9 mouse cellular contexts compared by ENCODE assay signal in the genomic region with DNA sequence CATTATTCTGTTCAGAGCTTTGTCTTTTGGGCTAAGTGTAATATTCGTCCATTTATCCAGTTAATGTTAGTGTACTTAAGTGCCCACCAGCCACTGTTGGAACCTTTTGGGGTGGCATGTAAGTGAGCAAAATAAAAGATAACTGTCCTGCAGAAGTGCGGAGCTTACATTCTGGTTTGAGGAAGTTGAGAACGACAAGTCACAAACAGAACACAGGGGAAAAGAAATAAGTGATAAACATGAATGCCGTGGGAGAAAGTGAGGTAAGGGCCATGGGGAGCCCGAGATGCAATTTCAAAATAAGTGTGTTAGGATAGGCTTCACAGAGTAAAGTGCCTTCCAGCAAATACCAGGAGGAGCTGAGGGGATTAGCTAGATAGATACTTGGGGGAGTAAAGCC. TPM values are rescaled to one million over a fixed set of nuclear protein-coding genes. Genes with fewer than 3 reads are reported as not detected.
DNase-seq lines count a peak whose midpoint lies in the region; ATAC-seq and TF ChIP-seq lines count a peak whose summit lies in the region.
"Had no signal": no experiment of that assay in that cellular context is flagged by ENCODE, and none has a peak within 500 bp of the region (broad histone marks: within the 10 kb centered on the region; RNA-seq: fewer than 3 reads in every experiment).

No protein-coding gene starts in this region.

- H3K9ac ChIP-seq in heart, embryonic 15.5 days, result no peak overlapping the region
- no peak overlapping the region for H3K9ac ChIP-seq in embryonic facial prominence, embryonic 11.5 days (replicated peaks; ENCODE audit: low read length)
- H3K9ac ChIP-seq in intestine, embryonic 14.5 days (ENCODE audit: low read length), result no peak overlapping the region
- H3K9ac ChIP-seq in midbrain, postnatal 0 days (replicated peaks; ENCODE audit: low read length, poor library complexity, severe bottlenecking), result no peak overlapping the region; the same call in 1 of the 2 replicates

- no peak for TF ChIP-seq CTCF in midbrain, postnatal 0 days (IDR thresholded peaks at IDR 0.05)

- no peak overlapping the region for H3K27ac ChIP-seq in heart, embryonic 15.5 days
- H3K27ac ChIP-seq in embryonic facial prominence, embryonic 11.5 days (replicated peaks; ENCODE audit: low read depth, low read length), result no peak overlapping the region
- no peak overlapping the region for H3K27ac ChIP-seq in intestine, embryonic 14.5 days (ENCODE audit: low read depth)
- no peak overlapping the region for H3K27ac ChIP-seq in midbrain, postnatal 0 days (ENCODE audit: low read depth, low read length)

- H3K4me3 ChIP-seq in heart, embryonic 15.5 days, result peak overlapping the region; percentile 62
- peak overlapping the region; percentile 51; the same call in 1 of the 2 replicates for H3K4me3 ChIP-seq in embryonic facial prominence, embryonic 11.5 days (ENCODE audit: low read depth, low read length)
- H3K4me3 ChIP-seq in intestine, embryonic 14.5 days (ENCODE audit: low read depth, low read length), result peak overlapping the region; percentile 57
- peak overlapping the region; percentile 60 for H3K4me3 ChIP-seq in midbrain, postnatal 0 days (ENCODE audit: low read depth, low read length)

- 52% methylated on average over 5 of the region's 5 CpGs for WGBS in heart, embryonic 15.5 days
- 77% methylated on average over 5 of the region's 5 CpGs for WGBS in embryonic facial prominence, embryonic 11.5 days
- WGBS in intestine, embryonic 14.5 days, result 66% methylated on average over 5 of the region's 5 CpGs
- WGBS in midbrain, postnatal 0 days, result 78% methylated on average over 5 of the region's 5 CpGs

- peaks cover 12% of the 10 kb centered on the region for H3K4me1 ChIP-seq in heart, embryonic 15.5 days (replicated peaks)
- H3K4me1 ChIP-seq in embryonic facial prominence, embryonic 11.5 days (ENCODE audit: control insufficient read depth, insufficient read depth, low read length), result no peaks in the 10 kb centered on the region
- H3K4me1 ChIP-seq in intestine, embryonic 14.5 days (replicated peaks; ENCODE audit: control insufficient read depth, insufficient read depth, low read length), result no peaks in the 10 kb centered on the region; the same call in 1 of the 2 replicates
- H3K4me1 ChIP-seq in midbrain, postnatal 0 days (ENCODE audit: insufficient read depth, low read length), result peaks cover 6% of the 10 kb centered on the region; the same call in 1 of the 2 replicates

- intact Hi-C loops in heart, postnatal 10 days (cut with DNase I), result loop anchor here (10.0 kb wide), 1 partner anchor 396 kb away; a partner anchor contains a TSS

- peak overlapping the region; percentile 75 for H3K4me2 ChIP-seq in heart, embryonic 15.5 days
- H3K4me2 ChIP-seq in embryonic facial prominence, embryonic 11.5 days (ENCODE audit: low read depth, low read length), result peak overlapping the region; percentile 11; the same call in 1 of the 2 replicates
- H3K4me2 ChIP-seq in intestine, embryonic 14.5 days (ENCODE audit: low read length), result peak overlapping the region; percentile 71
- H3K4me2 ChIP-seq in midbrain, postnatal 0 days (ENCODE audit: low read depth, low read length, poor library complexity, severe bottlenecking), result peak overlapping the region; percentile 66

- DNase-seq in heart, postnatal 10 days, result no peak
- no peak for DNase-seq in embryonic facial prominence, embryonic 11.5 days (ENCODE audit: low spot score)
- no peak for DNase-seq in intestine, embryonic 14.5 days (ENCODE audit: low spot score)
- DNase-seq in midbrain, postnatal 0 days (ENCODE audit: low spot score), result no peak
- DNase-seq in MN1 (ENCODE audit: low spot score), result no peak
- DNase-seq in spleen, adult 12 weeks (ENCODE audit: low spot score), result no peak
- DNase-seq: cerebellum, postnatal 36 days had no signal

- no peak for ATAC-seq in heart, embryonic 15.5 days (replicated peaks; ENCODE audit: insufficient number of reproducible peaks, insufficient read depth, low FRiP score, low read depth)
- no peak for ATAC-seq in embryonic facial prominence, embryonic 11.5 days (replicated peaks; ENCODE audit: insufficient number of reproducible peaks, low FRiP score, low TSS enrichment, low read depth)
- ATAC-seq in intestine, embryonic 14.5 days (replicated peaks; ENCODE audit: low FRiP score, low TSS enrichment, low read depth), result no peak
- ATAC-seq in midbrain, postnatal 0 days (ENCODE audit: low FRiP score), result no peak
- ATAC-seq in activated CD4-positive, CD25-positive, alpha-beta regulatory T cell, adult 4 months, result no peak

- no peaks in the 10 kb centered on the region for H3K27me3 ChIP-seq in heart, embryonic 15.5 days
- H3K27me3 ChIP-seq in embryonic facial prominence, embryonic 11.5 days (ENCODE audit: control insufficient read depth, insufficient read depth, low read length), result no peaks in the 10 kb centered on the region
- H3K27me3 ChIP-seq in intestine, embryonic 14.5 days (replicated peaks; ENCODE audit: control insufficient read depth, insufficient read depth, low read length), result no peaks in the 10 kb centered on the region
- H3K27me3 ChIP-seq in midbrain, postnatal 0 days (ENCODE audit: insufficient read depth, low read length), result no peaks in the 10 kb centered on the region

- no peaks in the 10 kb centered on the region for H3K9me3 ChIP-seq in heart, embryonic 15.5 days (replicated peaks)
- H3K9me3 ChIP-seq in embryonic facial prominence, embryonic 11.5 days (replicated peaks; ENCODE audit: control insufficient read depth, low read length), result no peaks in the 10 kb centered on the region
- H3K9me3 ChIP-seq in intestine, embryonic 14.5 days (ENCODE audit: control insufficient read depth, low read length), result no peaks in the 10 kb centered on the region
- H3K9me3 ChIP-seq in midbrain, postnatal 0 days (ENCODE audit: low read length), result no peaks in the 10 kb centered on the region

- peaks cover 26% of the 10 kb centered on the region for H3K36me3 ChIP-seq in heart, embryonic 15.5 days
- no peaks in the 10 kb centered on the region; the same call in 1 of the 2 replicates for H3K36me3 ChIP-seq in embryonic facial prominence, embryonic 11.5 days (replicated peaks; ENCODE audit: control insufficient read depth, insufficient read depth, low read depth, low read length)
- H3K36me3 ChIP-seq in intestine, embryonic 14.5 days (ENCODE audit: control insufficient read depth, insufficient read depth, low read length), result peaks cover 26% of the 10 kb centered on the region
- peaks cover 27% of the 10 kb centered on the region for H3K36me3 ChIP-seq in midbrain, postnatal 0 days (ENCODE audit: insufficient read depth, low read length)

RNA-seq across cellular contexts. Expression of a gene that starts 3.0 kb away (rescaled TPM):
- polyA plus RNA-seq in heart, embryonic 15.5 days (2015; fragmentation: Nextera tagmentation; extraction: Ambion mirVana), result 4.8 and 5.3 TPM in 2 replicates
- 1 to 10 TPM; 3.4 to 3.9 TPM for total RNA-seq in heart, postnatal 10 days (2021)
- 10.0 and 10.8 TPM in 2 replicates for polyA plus RNA-seq in embryonic facial prominence, embryonic 11.5 days (2014; fragmentation: Nextera tagmentation; extraction: Ambion mirVana)
- 9.4 and 10.8 TPM in 2 replicates for polyA plus RNA-seq in intestine, embryonic 14.5 days (2014; fragmentation: Nextera tagmentation; extraction: Ambion mirVana)
- total RNA-seq in midbrain, postnatal 0 days (2014; rRNA removed), result 17.1 and 19.1 TPM in 2 replicates
- 7.4 and 7.7 TPM in 2 replicates for polyA plus RNA-seq in midbrain, postnatal 0 days (2015; fragmentation: Nextera tagmentation; extraction: Ambion mirVana)
- polyA plus RNA-seq in activated CD4-positive, CD25-positive, alpha-beta regulatory T cell, adult 4 months (2017; shearing (Covaris generic)), result 1 to 10 TPM; 6.3 to 6.9 TPM

RNA-seq across cellular contexts. Expression of a gene that starts 48.3 kb away (rescaled TPM):
- 0.04 and 0.15 TPM in 2 replicates for polyA plus RNA-seq in heart, embryonic 15.5 days (2015; fragmentation: Nextera tagmentation; extraction: Ambion mirVana)
- under 1 TPM; 0.10 to 0.22 TPM for total RNA-seq in heart, postnatal 10 days (2021)
- polyA plus RNA-seq in embryonic facial prominence, embryonic 11.5 days (2014; fragmentation: Nextera tagmentation; extraction: Ambion mirVana), result 0.17 TPM in 1 of 2 replicates, not detected in the other
- polyA plus RNA-seq in intestine, embryonic 14.5 days (2014; fragmentation: Nextera tagmentation; extraction: Ambion mirVana), result 0.01 and 0.12 TPM in 2 replicates
- 0.52 and 0.88 TPM in 2 replicates for total RNA-seq in midbrain, postnatal 0 days (2014; rRNA removed)
- polyA plus RNA-seq in midbrain, postnatal 0 days (2015; fragmentation: Nextera tagmentation; extraction: Ambion mirVana), result 0.37 and 0.49 TPM in 2 replicates
- polyA plus RNA-seq in activated CD4-positive, CD25-positive, alpha-beta regulatory T cell, adult 4 months (2017; shearing (Covaris generic)), result under 1 TPM in 1 of 2 experiments, not detected in 1; 0.44 TPM

RNA-seq across cellular contexts. Expression of a gene that starts 50.5 kb away (rescaled TPM):
- polyA plus RNA-seq in heart, embryonic 15.5 days (2015; fragmentation: Nextera tagmentation; extraction: Ambion mirVana), result 0.48 and 1.4 TPM in 2 replicates
- under 1 TPM in 1 of 2 experiments, not detected in 1; 0.17 TPM for total RNA-seq in heart, postnatal 10 days (2021)
- 5.0 and 6.6 TPM in 2 replicates for polyA plus RNA-seq in embryonic facial prominence, embryonic 11.5 days (2014; fragmentation: Nextera tagmentation; extraction: Ambion mirVana)
- 0.12 and 0.28 TPM in 2 replicates for polyA plus RNA-seq in intestine, embryonic 14.5 days (2014; fragmentation: Nextera tagmentation; extraction: Ambion mirVana)
- total RNA-seq in midbrain, postnatal 0 days (2014; rRNA removed), result 105 and 126 TPM in 2 replicates
- 295 and 359 TPM in 2 replicates for polyA plus RNA-seq in midbrain, postnatal 0 days (2015; fragmentation: Nextera tagmentation; extraction: Ambion mirVana)
- polyA plus RNA-seq in activated CD4-positive, CD25-positive, alpha-beta regulatory T cell, adult 4 months (2017; shearing (Covaris generic)), result not detected

Comparison
In these comparisons a context has a peak if more than half of its experiments do, and no peak if none do; other contexts are left out.
1. H3K4me2 ChIP-seq: peak in every context shown above with its lines; median percentile 75 in heart, embryonic 15.5 days; 71 in intestine, embryonic 14.5 days; 66 in midbrain, postnatal 0 days; 11 in embryonic facial prominence, embryonic 11.5 days.
2. RNA of a gene that starts 50.5 kb away (polyA plus RNA-seq): 295 to 359 TPM in midbrain, postnatal 0 days; 5.0 to 6.6 TPM in embryonic facial prominence, embryonic 11.5 days, 0.48 to 1.4 TPM in heart, embryonic 15.5 days, 0.12 to 0.28 TPM in intestine, embryonic 14.5 days and not detected in activated CD4-positive, CD25-positive, alpha-beta regulatory T cell, adult 4 months; every median in the first group is over 10 times any median in the second.
3. Peak in every context shown above with its lines, with median percentiles within 50 percentile points of each other: H3K4me3 ChIP-seq.